Mouse (Mus musculus) lung, embryonic 15.5 days (tissue): ENCODE results near the gene Cldnd2. TPM values are rescaled to one million over a fixed set of nuclear protein-coding genes. Genes with fewer than 3 reads are reported as not detected.
"Not testable (repeated sequence)": the region's sequence is repeated elsewhere in the genome, so short reads cannot be mapped to it uniquely, and the experiment has no call there.

Source experiments
- ATAC-seq: fragments of 200-750 bp; cut with Nextera tagmentation; 2 replicates; pipeline ENCODE4 v1.8.0; 2017; ENCODE audit warnings: moderate number of reproducible peaks, borderline replicate concordance; ENCODE audit not compliant: low FRiP score, low TSS enrichment; ENCODE audit errors: extremely low read depth
- H3K27ac ChIP-seq: fragments of 300-500 bp; sonication (generic); 2 replicates; pipeline ENCODE4 v1.5.1; 2015; ENCODE audit warnings: moderate library complexity, mild to moderate bottlenecking, inconsistent platforms
- H3K27me3 ChIP-seq: fragments of 300-500 bp; sonication (generic); 2 replicates; pipeline ENCODE4 v1.6.1; 2015; ENCODE audit warnings: inconsistent platforms
- H3K36me3 ChIP-seq: fragments of 300-500 bp; sonication (generic); 2 replicates; pipeline ENCODE4 v1.6.1; 2015; ENCODE audit warnings: inconsistent platforms
- H3K4me1 ChIP-seq: fragments of 300-500 bp; sonication (generic); 2 replicates; pipeline ENCODE4 v1.6.1; 2015; ENCODE audit warnings: inconsistent platforms
- H3K4me2 ChIP-seq: fragments of 300-500 bp; sonication (generic); 2 replicates; pipeline ENCODE4 v1.6.1; 2015; ENCODE audit warnings: inconsistent platforms, mild to moderate bottlenecking, moderate library complexity
- H3K4me3 ChIP-seq: fragments of 300-500 bp; sonication (generic); 2 replicates; pipeline ENCODE4 v1.5.1; 2015; ENCODE audit warnings: mild to moderate bottlenecking, inconsistent platforms
- H3K9ac ChIP-seq: fragments of 300-500 bp; sonication (generic); 2 replicates; pipeline ENCODE4 v1.6.1; 2015; ENCODE audit warnings: inconsistent platforms
- H3K9me3 ChIP-seq: fragments of 300-500 bp; sonication (generic); 2 replicates; pipeline ENCODE4 v1.6.1; 2016; ENCODE audit warnings: inconsistent platforms
- WGBS: fragments of 180-500 bp; shearing (Covaris S2); methylation state at CpG from one replicate; pipeline ENCODE4 v1.1.7; 2015; 5-methylcytosine and 5-hydroxymethylcytosine counted together
- polyA plus RNA-seq: library from polyadenylated mRNA; unstranded; fragments of >200 nt; fragmentation: Nextera tagmentation; extraction: Ambion mirVana; gene quantifications from 2 replicates; pipeline ENCODE4 v1.2.1, GENCODE M21; 2015

Cldnd2 gene
- not detected in 2 replicates for polyA plus RNA-seq

DNA sequence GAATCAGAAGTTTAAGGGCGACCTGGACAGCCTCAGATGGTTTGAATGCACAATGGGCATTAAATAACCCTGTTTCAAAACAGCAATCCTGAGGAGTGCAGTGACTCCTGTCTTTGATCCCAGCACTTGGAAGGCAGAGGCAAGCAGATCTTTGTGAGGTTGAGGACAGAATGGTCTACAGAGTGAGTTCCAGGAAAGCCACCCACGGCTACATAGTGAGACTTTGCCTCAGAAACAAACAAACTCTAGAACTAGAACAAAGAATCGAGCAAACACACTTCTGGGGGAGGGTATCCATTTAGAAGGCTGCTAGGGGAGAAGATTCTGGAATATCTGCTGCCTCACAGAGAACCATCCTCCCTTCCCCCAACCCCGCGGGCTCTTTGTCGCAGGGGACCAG, at the start of gene Cldnd2:
TSS of gene Cldnd2 (plus strand) at position 301 of the 400 bp plus-strand sequence.
- 76% methylated on average over 6 of the region's 6 CpGs for WGBS
- H3K4me3 ChIP-seq, result no peak within 1 kb of the TSS

GRCm38 (mm10) chr7:43392349-43393121, 48.0 kb upstream of the Cldnd2 start:
- H3K36me3 ChIP-seq, result no peaks in the 10 kb centered on the region
- no peak for ATAC-seq
- no peak overlapping the region for H3K4me3 ChIP-seq
- H3K9me3 ChIP-seq, result no peaks in the 10 kb centered on the region
- no peak overlapping the region for H3K9ac ChIP-seq
- WGBS, result 66% methylated on average over 8 of the region's 8 CpGs
- H3K27ac ChIP-seq, result no peak overlapping the region
- H3K27me3 ChIP-seq, result no peaks in the 10 kb centered on the region
- H3K4me2 ChIP-seq, result no peak overlapping the region
- no peaks in the 10 kb centered on the region for H3K4me1 ChIP-seq

More for the DNA sequence above, at the start of gene Cldnd2:
- peaks cover 19% of the 10 kb centered on the region for H3K4me1 ChIP-seq
- H3K9ac ChIP-seq, result no peak within 1 kb of the TSS
- ATAC-seq, result no peak
- no peaks in the 10 kb centered on the region for H3K9me3 ChIP-seq
- H3K27me3 ChIP-seq, result no peaks in the 10 kb centered on the region
- no peak within 1 kb of the TSS for H3K27ac ChIP-seq
- H3K4me2 ChIP-seq, result no peak within 1 kb of the TSS
- H3K36me3 ChIP-seq, result no peaks in the 10 kb centered on the region

DNA sequence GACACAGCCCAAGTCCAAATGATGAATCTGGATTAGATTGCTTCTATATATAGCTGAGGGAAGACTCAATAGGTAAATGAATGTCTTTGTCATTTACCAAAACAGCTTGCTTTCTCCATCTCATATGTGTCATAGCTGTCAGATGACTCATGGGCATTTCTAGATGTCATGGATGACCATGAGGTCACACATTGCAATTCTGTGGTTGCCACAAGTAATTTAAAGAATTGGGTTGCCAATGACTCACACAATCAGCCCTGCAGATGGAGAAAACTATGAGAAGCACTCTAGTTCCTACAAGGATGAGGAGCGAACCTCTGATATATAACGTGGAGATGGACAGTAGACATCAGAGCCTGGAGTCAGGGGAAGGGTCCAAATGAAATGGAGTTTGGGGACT, 41.1 kb upstream of the Cldnd2 start:
- no peak overlapping the region for H3K4me3 ChIP-seq
- H3K4me2 ChIP-seq, result no peak overlapping the region
- no peak overlapping the region for H3K9ac ChIP-seq
- no peaks in the 10 kb centered on the region for H3K27me3 ChIP-seq
- no peaks in the 10 kb centered on the region for H3K4me1 ChIP-seq
- no peaks in the 10 kb centered on the region for H3K9me3 ChIP-seq
- no peak for ATAC-seq
- 71% methylated on average over 2 of the region's 2 CpGs for WGBS
- H3K27ac ChIP-seq, result no peak overlapping the region
- no peaks in the 10 kb centered on the region for H3K36me3 ChIP-seq

GRCm38 (mm10) chr7:43402718-43403117, 37.9 kb upstream of the Cldnd2 start:
- no peak overlapping the region for H3K9ac ChIP-seq
- H3K9me3 ChIP-seq, result no peaks in the 10 kb centered on the region
- no peak overlapping the region for H3K4me2 ChIP-seq
- no peaks in the 10 kb centered on the region for H3K27me3 ChIP-seq
- WGBS, result 19% methylated on average over 2 of the region's 2 CpGs
- ATAC-seq, result no peak
- H3K4me3 ChIP-seq, result no peak overlapping the region
- no peaks in the 10 kb centered on the region for H3K4me1 ChIP-seq
- H3K36me3 ChIP-seq, result no peaks in the 10 kb centered on the region
- no peak overlapping the region for H3K27ac ChIP-seq

DNA sequence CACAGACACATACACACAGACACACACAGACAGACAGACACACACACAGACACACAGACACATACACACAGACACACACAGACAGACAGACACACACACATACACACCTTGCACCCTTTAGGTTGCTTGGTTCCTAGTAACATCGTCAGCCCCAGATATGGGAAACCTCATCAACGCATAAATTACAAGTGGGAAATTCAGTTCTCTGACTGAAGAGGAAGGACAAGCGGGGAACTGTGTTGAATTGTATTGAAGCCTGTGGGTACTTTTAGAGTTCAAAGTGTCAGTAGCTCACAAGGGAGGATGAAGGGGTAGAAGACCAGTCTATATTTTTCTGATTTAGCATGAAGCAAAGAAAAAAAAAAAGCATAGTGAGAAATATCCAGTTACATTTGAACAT, 33.0 kb upstream of the Cldnd2 start:
- H3K4me1 ChIP-seq, result no peaks in the 10 kb centered on the region
- H3K9me3 ChIP-seq, result no peaks in the 10 kb centered on the region
- no peak for ATAC-seq
- no peaks in the 10 kb centered on the region for H3K27me3 ChIP-seq
- no peaks in the 10 kb centered on the region for H3K36me3 ChIP-seq
- 75% methylated on average over 3 of the region's 3 CpGs for WGBS
- no peak overlapping the region for H3K4me2 ChIP-seq
- H3K9ac ChIP-seq, result no peak overlapping the region
- no peak overlapping the region for H3K27ac ChIP-seq
- no peak overlapping the region for H3K4me3 ChIP-seq

DNA sequence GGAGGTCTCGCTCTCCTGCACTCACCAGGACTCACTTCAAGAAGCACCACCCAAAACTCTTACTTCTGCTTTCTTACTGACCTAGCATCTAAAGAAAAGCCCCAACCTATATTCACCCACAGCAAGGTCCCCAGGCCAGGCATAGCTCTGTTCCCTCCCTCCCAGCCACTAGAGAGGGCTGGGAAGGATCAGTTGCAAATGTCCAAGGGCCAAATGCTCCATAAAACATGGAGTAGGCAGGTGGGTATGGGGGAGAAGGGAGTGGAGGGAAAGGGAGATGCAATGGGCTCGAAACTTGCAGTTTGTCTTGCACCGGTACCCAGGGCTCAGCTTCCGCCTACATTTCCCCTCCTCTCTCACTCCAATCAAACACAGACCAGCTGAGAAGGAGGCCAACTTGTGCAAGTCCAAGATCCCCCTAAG, 32.4 kb upstream of the Cldnd2 start, which contains the start of gene Siglecg:
TSS of gene Siglecg (plus strand) at position 74 of the 423 bp plus-strand sequence.
- no peak for ATAC-seq
- no peak within 1 kb of the TSS for H3K9ac ChIP-seq
- H3K27ac ChIP-seq, result no peak within 1 kb of the TSS
- WGBS, result 69% methylated on average over 4 of the region's 4 CpGs
- H3K9me3 ChIP-seq, result no peaks in the 10 kb centered on the region
- no peak within 1 kb of the TSS for H3K4me3 ChIP-seq
- no peaks in the 10 kb centered on the region for H3K4me1 ChIP-seq
- no peaks in the 10 kb centered on the region for H3K36me3 ChIP-seq
- H3K4me2 ChIP-seq, result no peak within 1 kb of the TSS
- H3K27me3 ChIP-seq, result no peaks in the 10 kb centered on the region

- Histone ChIP-seq H3K27ac (no peak overlapping the region), H3K4me3 (no peak overlapping the region), H3K27me3 (no peaks in the 10 kb centered on the region), H3K4me2 (no peak overlapping the region), H3K9me3 (no peaks in the 10 kb centered on the region), H3K9ac (no peak overlapping the region), H3K36me3 (no peaks in the 10 kb centered on the region), H3K4me1 (no peaks in the 10 kb centered on the region)
- 65% methylated on average over 3 of the region's 3 CpGs for WGBS
- ATAC-seq, result no peak
These were observed 31.5 kb upstream of the Cldnd2 start for GRCm38 (mm10) chr7:43409084-43409483.

DNA sequence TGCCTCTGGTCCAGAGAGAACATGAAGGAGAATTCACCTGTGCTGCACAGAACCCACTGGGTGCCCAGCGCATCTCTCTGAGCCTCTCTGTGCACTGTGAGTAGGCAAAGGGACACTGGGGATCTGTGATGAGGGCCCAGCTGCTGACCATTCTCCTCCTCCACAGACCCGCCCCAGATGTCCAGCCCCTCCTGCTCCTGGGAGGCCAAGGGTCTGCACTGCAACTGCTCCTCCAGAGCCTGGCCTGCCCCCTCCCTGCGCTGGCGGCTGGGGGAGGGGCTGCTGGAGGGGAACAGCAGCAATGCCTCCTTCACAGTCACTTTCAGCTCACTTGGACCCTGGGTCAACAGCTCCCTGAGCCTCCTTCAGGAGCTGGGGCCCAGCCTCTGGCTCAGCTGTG, 28.9 kb upstream of the Cldnd2 start:
- not testable (repeated sequence) for ATAC-seq, H3K4me3 ChIP-seq

DNA sequence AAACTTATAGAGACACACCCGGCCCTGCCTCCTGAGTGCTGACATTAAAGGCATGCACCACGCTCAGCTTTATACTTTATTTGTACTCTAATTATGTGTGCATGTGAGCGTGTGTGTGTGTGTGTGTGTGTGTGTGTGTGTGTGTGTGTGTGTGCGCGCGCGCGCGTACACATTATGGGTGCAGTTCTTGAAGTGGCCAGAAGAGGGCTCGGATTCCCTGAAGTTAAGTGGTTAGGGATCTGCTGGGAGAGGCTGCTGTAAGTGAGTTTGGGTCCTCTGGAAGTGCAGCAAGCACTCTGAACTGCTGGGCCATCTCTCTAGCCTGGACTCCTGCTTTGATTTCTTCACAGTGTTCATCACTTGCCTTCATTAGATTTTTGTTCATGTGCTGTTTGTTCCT, 23.3 kb upstream of the Cldnd2 start:
- no peaks in the 10 kb centered on the region for H3K27me3 ChIP-seq
- no peaks in the 10 kb centered on the region for H3K36me3 ChIP-seq
- 84% methylated on average over 10 of the region's 10 CpGs for WGBS
- H3K4me3 ChIP-seq, result no peak overlapping the region
- no peaks in the 10 kb centered on the region for H3K9me3 ChIP-seq
- H3K9ac ChIP-seq, result no peak overlapping the region
- H3K27ac ChIP-seq, result no peak overlapping the region
- no peak overlapping the region for H3K4me2 ChIP-seq
- ATAC-seq, result no peak
- no peaks in the 10 kb centered on the region for H3K4me1 ChIP-seq

More for the DNA sequence above, 28.9 kb upstream of the Cldnd2 start:
- H3K9ac ChIP-seq, H3K4me1 ChIP-seq, H3K27me3 ChIP-seq, H3K9me3 ChIP-seq, H3K4me2 ChIP-seq, H3K27ac ChIP-seq, H3K36me3 ChIP-seq: not testable (repeated sequence)
- 25% methylated on average over 4 of the region's 4 CpGs for WGBS

DNA sequence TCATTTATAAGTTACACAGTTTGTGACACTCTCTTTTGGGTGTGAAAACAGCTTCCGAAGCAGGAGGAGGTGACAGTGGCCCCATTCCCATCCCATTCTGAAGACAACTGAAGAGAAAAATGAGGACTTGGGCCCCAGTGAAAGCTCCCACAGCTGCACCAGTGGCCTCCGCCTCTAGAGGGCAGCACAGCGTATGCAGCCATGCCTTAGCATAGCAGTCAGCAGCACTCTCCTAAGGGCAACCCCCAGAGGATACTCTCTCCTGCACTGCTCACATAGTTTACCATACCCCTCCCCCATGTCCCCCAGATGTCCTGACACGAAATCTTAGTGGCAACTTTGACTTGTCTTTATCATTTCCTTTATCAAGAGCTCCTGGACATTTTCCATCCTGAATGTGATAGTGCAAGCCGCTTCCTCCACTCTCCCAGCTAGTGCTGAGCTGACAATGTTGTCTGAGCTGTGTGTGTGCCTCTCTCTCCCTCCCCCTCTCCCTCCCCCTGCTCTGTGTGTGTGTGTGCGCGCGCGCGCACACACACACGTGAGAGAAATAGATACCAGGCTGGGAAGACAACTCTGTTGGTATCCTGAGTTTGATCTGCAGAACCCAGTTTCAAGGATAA, 17.5 kb upstream of the Cldnd2 start:
- no peaks in the 10 kb centered on the region for H3K9me3 ChIP-seq
- peak; percentile 86 for ATAC-seq
- H3K9ac ChIP-seq, result no peak overlapping the region
- no peaks in the 10 kb centered on the region for H3K36me3 ChIP-seq
- H3K4me2 ChIP-seq, result peak overlapping the region; percentile 20; the same call in 1 of the 2 replicates
- H3K27ac ChIP-seq, result no peak overlapping the region
- no peaks in the 10 kb centered on the region for H3K4me1 ChIP-seq
- H3K27me3 ChIP-seq, result no peaks in the 10 kb centered on the region
- 5% methylated on average over 11 of the region's 11 CpGs for WGBS
- H3K4me3 ChIP-seq, result no peak overlapping the region

GRCm38 (mm10) chr7:43423991-43424625, 16.5 kb upstream of the Cldnd2 start:
- H3K9me3 ChIP-seq, result no peaks in the 10 kb centered on the region

GRCm38 (mm10) chr7:43427406-43427805, 13.2 kb upstream of the Cldnd2 start, which contains the start of gene Lim2:
Lim2 (plus strand) TSS chr7:43427670.
- no peak for ATAC-seq
- no peak within 1 kb of the TSS for H3K27ac ChIP-seq
- H3K36me3 ChIP-seq, result no peaks in the 10 kb centered on the region
- no peak within 1 kb of the TSS for H3K4me2 ChIP-seq
- no peak within 1 kb of the TSS for H3K9ac ChIP-seq
- H3K27me3 ChIP-seq, result no peaks in the 10 kb centered on the region
- 75% methylated on average over 8 of the region's 8 CpGs for WGBS
- no peak within 1 kb of the TSS for H3K4me3 ChIP-seq
- no peaks in the 10 kb centered on the region for H3K4me1 ChIP-seq
- no peaks in the 10 kb centered on the region for H3K9me3 ChIP-seq

More at GRCm38 (mm10) chr7:43423991-43424625, 16.5 kb upstream of the Cldnd2 start:
- Histone ChIP-seq H3K4me1 (no peaks in the 10 kb centered on the region), H3K27ac (no peak overlapping the region), H3K9ac (no peak overlapping the region), H3K27me3 (no peaks in the 10 kb centered on the region), H3K36me3 (no peaks in the 10 kb centered on the region), H3K4me3 (no peak overlapping the region), H3K4me2 (no peak overlapping the region)
- 60% methylated on average over 3 of the region's 3 CpGs for WGBS
- no peak for ATAC-seq
